Mouse (Mus musculus) naive thymus-derived CD4-positive, alpha-beta T cell, adult 2 months (primary cell): Measurements from ENCODE around the gene Pfdn2.
"Not testable (repeated sequence)": the region's sequence is repeated elsewhere in the genome, so short reads cannot be mapped to it uniquely, and the experiment has no call there.

ENCODE experiments used
- DNase-seq: peaks from one replicate; pipeline ENCODE4 v3.0.0-alpha.2; 2011; ENCODE audit warnings: low read depth

Gene Pfdn2

DNA sequence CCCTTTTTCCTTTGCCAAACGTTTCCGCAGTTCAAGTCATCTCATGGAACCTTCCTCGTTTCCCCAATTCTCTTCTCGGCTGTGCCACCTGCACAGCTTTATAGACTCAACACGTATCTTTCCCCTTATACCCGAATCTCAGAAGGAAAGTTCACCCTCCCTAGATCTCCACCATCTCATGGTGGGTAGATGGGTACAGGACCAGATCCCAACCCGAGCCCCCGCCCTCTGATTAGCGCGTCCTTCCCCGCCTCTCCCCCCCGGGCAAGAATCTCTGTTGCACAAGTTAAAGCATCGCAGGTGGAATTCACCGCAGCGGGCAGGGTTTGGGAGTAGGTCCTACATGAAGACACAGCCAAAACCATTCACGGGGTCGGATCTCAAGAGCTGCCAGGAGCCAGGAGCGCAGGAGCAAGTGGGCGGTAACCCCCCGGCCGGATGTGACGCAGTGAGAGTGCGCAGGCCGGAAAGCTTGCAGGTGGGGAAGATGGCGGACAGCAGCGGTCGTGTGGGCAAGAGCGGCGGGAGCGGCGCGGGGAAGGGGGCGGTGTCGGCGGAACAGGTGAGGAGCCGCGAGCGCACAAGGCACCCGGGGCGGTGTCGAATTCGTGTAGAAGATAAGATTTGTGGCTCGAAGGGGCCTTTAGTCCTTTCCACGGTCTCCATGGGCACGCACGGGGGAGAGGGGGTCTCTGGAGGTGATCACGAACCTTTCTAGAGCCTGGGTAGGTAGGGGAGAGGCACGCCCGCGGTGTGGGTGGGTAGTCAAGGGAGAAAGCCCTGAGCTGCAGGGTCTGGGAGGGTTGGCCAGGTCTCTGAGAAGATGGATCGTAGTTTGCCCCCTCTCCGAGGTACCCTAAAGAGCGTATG, at the start of gene Pfdn2, which contains the start of gene Nit1:
Gene Pfdn2, plus strand, starts transcription at position 446 of the 870 bp plus-strand sequence.
Gene Nit1, minus strand, starts transcription at position 422 of the 870 bp plus-strand sequence.
- peak; percentile 91 for DNase-seq

DNA sequence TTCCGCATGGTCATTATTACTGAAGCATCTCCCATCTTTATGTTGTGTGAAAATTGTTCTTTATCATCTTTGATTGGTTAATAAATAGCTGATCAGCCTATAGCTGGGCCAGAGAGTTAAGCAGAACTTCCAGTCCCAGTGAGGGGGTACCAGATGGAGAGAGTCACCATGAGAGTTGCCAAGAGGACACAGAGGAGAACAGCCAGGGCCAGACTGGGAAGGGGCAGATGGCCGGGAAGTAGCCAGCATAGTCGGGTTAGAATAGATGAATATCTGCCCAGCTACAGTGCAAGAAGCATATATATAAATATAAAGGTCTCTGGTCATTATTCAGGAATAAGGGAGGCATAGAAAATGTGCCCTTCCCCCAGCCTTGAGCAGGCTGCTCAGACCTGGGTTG, 47.2 kb upstream of the Pfdn2 start:
- no peak for DNase-seq

DNA sequence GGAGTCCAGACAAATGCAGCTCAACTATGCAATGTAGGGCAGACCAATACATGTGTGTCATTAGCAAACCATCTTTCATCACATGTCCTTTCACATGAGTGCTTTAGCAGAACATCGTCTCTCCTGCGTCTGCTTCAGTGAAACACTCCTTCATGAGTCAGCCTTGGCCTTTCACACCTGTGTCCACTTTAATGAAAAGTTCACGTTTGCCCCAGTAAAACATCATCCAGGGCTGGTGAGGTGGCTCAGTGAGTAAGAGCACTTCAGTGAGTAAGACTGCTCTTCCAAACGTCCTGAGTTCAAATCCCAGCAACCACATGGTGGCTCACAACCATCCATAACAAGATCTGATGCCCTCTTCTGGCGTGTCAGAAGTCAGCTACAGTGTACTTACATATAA, 39.3 kb upstream of the Pfdn2 start:
- DNase-seq: not testable (repeated sequence)

DNA sequence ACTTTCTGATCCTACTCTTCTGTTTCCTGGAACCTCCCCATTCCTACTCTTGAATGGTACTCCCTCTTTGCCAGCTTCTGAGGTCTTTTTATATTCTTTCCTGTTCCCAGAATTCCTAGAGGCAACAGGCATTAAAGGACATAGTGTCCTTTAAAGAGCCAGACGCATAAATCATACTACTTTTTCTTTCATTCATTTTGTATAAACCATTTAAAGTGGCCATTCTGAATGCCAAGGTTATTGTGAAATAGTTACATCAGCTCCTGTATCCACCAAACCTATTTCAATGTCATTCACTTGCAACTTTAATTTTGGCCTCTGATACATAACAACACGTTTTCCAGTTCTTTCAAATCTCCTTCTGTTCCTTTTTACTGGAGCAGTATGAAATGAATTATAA, 36.1 kb upstream of the Pfdn2 start:
- DNase-seq: no peak

DNA sequence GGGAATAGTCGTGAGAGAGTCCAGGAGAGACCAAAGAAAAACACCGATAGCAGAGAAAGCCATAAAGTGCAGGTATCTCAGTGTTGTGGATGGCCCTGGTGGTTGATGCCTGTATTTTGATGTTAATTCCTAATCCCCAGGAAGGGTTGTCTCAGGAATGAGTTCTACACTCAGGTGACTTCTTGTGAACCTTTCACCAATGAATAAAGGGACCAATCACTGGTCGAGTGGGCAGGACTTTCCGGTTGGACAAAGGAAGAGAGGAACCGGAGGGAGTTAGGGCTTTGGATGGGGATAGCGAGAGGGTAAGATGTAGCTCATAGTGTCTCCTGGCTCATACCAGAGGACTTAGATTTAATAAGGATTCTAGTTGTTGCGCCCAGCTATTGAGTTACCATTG, 25.7 kb upstream of the Pfdn2 start:
- no peak for DNase-seq

DNA sequence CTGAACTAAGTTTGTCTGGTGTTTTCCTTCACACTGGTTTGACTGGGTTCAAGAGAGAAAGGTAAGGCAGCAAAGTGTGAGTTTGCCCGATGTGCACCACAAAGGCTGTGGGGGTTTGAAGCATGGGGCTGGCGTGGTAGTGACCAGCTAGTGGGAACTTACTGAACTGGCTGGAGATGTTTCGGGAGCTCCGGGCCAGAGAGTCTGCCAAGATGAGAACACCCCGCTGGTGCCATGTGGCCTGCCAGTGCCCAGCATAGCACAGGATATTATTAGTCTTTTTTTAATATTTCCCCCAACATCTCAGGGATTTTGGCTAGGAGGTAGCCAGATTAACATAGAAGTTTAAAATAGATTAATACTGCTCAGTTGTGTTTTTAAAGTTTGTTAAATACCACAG, 25.3 kb upstream of the Pfdn2 start:
- DNase-seq: no peak

DNA sequence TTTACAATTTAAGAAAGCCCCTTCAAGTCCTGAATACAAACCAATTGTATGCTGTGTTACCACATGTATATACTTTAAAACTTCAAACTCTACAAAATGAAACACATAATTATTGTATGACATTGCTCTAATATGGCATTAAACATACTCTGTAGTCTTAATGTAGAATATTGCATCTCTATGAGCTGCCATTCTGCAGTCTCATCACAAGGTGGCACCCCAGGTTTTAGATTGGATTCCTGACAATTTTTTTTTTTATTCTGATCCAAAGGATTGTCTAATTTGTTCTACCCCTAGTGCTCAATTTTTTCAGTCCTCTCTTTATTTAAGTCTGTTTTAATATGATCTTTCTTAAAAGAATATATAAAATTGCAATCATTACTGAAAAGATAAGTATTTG, 24.1 kb upstream of the Pfdn2 start:
- DNase-seq: peak; percentile 69

DNA sequence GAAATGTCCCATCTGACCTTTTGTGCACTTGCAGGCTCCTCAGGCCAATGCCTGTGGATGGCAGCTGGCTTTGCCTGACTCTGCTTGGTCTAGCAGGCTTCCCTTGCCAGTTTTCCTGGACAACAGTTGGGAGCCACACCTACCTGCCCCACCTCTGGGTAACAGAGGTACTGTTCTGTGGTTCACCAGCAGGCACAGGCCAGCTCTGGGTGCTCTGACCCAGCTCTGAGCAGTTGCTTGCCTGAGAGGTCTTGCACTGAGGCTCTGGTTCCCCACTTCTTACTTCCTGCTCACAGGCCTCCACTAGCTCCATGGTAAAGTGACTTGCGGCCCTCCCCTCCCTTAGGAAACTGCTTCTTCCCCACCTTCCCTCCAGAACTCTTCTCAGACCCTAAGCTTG, 23.5 kb upstream of the Pfdn2 start:
- no peak for DNase-seq

DNA sequence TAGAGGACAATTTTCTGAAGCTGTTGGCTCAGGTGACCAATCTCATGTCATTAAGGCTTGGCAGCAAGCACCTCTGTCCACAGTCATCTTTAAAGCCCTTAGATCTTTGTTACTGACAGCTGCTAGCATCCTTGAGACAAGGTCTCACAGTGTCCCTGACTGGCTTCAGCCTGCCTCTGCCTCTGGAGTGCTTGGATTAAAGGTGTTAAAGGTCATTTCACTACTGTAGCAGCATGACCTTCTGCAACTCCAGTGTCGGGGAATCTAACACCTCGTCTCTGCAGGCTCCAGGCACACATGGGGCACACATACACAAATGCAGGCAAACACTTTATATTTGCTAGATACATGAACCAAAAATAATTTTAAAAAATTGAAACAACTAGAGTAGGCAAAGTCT, 19.9 kb upstream of the Pfdn2 start:
- DNase-seq: no peak

DNA sequence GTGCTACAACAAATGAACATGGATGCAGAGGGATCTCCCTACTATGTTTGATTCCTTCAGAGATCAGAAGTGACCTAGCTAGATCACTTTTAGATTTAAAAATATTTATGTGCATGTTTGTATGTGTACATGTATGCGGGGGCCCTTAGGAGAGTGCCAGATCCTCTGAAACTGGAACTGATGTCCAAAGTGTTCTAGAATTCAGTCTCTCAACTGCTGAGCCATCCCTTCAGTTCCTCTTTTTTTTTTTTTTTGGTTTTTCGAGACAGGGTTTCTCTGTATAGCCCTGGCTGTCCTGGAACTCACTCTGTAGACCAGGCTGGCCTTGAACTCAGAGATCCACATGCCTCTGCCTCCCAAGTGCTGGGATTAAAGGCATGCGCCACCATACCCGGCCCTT, 18.9 kb upstream of the Pfdn2 start:
- DNase-seq: not testable (repeated sequence)

DNA sequence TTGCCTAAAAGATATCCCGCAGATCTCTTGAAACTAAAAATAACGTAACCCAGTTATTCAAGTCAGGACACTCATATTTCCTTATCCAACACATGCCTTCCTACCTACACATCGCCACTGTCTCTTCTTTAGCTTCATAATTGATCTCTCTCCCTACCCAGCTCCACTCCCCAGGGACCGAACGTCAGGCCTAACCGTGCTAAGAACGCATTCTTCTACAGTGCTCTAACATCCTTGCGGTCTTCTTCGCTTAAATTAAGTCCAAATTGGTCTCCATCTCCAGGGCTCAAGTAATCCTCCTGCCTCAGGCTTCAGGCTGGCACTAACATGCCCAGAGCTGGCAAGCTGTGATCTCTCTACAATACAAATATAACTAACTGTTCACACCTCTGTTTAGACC, 17.2 kb upstream of the Pfdn2 start:
- DNase-seq: no peak

DNA sequence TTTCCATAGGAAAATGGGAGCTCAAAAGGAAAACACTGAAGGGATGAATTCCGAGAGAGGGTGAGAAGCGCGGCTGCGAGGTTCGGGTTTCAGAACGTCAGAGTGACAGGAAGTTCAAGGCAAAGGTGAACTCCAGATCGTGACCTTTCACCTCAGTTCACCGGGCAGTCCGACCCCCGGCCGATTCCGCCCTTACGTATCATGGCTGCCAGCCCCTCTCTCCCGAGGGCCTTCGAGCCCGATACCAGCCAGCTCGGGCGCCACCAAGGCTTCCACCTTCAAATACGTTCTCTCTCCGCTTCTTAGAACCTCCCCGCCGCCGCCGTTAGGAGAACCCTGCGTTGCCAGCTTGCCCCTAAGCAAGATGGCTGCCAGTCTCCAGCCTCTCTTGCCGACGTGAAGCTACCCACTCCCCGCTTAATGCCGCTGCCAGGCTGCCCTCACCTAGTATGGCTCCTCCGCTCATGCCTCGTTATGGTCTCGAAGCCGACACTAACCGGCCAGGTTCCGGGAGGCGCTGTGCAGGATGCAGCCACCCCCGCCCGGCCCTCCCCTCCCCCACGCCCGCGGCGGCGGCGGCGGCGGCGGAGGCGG, 16.5 kb upstream of the Pfdn2 start, which contains the start of gene Dedd:
Gene Dedd, plus strand, starts transcription at position 307 of the 594 bp plus-strand sequence.
- peak; percentile 97 for DNase-seq

DNA sequence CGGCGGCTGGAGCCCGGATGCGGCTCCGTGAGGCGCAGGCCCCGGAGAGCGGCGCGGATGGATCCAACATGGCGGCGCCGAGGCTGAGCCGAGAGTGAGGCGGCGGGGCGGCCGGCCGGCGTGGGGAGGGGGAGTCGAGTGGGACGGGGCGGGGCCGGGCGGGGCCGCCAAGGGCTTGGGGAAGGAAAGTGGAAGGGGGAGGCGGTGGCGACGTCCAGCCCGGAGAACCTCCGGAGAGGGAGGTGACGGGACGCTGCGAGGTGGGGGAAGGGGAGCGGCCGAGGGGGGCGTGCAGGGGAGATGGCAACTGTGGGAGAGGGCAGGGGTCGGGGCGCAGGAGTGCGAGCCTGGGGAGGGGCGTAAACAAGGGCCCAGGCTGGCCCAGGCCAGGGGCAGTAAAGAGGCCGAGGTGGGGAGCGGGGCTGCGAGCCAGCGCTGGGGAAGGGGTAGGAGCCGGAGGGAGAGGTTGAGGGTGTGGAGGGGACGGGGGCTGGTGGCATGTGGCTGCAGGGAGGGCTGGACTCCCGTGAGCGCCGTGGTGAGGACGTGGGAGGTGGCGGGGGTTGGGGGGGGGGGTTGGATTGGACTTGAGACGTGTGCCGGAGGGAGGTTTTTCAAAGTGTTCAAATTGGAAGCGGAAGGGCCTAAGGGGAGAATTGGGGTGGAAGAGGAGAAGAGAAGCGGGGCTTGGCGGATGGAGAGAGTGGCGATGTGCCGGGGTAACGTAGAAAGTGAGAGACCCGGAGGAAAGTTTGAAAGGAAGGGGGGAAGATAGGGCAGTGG, 15.8 kb upstream of the Pfdn2 start:
- DNase-seq: peak; percentile 50

DNA sequence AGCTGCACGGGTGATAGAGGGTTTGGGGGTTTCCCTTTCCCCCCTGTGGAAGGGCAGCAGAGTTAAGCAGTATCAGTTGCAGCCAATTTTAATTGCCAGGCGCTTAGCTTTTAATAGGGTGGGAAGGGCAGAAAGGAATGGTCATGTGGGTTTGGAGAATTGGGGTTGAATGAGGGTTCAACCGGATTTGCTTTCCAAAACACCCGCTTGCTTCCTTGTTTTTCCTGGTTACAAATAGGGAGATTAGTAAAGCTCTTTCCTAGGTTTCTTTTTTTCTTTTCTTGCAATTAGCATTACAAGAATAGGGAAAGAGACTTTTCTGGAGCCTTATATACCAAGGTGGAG, 15.3 kb upstream of the Pfdn2 start:
- no peak for DNase-seq

DNA sequence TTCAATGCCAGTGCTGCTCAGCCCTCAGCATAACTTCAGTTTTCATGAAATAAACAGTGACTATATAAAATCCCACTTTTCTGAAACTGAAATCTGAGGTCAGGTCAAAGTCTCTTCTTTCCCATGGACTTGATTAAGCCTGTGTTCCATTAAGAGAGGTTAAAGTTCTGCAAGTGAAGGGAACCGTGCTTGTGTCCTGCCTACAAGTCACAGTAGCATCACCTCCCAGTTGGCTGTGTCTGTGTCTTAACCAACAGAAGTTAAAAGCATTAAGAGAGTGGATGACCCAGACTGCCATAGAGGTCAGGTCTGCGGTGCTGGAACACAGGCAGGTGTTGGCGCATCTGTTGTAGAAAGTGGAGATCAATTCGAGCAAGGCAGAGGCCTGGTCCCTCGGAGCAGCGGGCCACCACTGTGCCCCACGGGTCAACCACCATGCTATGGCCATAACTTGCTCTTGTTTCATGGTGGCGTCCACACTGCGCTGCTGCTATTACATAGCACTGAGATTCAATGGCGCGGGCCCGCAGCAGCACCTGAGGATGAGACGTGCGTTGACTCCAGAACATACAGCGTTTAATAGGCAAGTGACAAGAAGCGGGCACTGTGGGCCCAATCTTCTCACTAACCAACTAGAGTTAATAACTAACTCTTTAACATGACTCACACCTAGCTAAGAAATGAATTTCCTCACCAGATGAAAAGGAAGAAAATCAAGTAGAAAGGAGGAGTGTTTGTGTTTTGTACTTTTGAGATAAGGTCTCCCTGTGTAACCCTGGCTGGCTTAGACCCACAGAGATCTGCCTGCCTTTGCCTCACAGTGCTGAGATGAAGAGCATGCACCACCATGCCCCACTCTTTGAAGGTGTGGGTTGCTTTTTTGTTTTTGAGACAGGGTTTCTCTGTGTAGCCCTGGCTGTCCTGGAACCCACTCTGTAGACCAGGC, 2.9 kb upstream of the Pfdn2 start:
- DNase-seq: no peak

DNA sequence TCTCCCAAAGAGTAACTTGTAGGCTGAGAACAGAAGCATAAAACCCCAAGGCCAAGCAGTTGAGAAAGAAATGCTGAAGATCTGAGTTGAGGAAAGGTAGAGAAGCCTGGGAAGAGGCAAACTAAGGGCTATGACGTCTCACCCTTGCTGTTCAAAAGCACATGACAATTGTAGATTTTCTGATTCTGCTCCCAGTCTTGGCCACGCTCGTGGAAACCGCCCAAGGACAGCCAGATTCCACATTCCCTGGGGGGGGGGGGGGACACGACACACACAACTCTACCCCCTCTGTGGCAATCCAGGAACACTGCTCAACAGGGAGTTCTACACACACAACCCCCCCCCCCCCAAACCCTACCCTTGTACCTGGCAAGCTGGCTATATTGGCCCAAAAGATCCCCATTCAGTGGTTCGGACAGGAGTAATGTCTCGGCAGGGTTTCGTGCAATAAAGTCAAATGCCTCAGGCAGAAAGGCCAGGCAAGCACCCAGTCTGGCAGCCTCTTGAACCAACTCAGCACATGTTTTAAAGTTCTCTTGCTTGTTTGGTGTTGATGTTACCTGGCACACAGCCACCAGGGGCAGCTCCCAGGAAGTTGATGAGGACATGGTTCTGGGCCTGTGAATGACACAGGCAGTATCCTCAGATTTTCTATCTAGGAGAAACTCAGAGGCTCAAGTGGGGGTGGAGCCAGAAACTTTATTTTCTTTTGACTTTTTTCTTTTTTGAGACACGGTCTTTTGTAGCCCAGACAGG, 1.4 kb upstream of the Pfdn2 start:
- DNase-seq: peak; percentile 36

DNA sequence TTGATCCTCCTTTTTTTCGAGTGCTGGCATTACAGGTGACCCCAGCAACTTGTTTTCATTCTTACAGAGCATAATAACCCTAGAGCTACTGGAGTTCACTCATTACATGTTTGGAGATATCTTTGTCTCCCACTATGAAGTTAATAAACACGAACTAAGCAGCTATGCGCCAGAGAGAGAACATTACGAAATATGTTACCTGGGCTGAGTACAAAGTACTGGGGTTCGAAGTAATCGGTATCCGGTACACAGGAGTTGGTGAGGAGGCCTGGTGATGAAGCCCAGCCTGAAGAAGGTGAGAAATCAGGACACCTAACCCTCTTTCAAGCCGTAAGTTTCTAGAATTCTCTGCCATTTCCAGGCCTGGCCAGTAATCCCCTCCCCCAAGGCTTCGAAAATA, 755 bp upstream of the Pfdn2 start:
- peak; percentile 21 for DNase-seq

DNA sequence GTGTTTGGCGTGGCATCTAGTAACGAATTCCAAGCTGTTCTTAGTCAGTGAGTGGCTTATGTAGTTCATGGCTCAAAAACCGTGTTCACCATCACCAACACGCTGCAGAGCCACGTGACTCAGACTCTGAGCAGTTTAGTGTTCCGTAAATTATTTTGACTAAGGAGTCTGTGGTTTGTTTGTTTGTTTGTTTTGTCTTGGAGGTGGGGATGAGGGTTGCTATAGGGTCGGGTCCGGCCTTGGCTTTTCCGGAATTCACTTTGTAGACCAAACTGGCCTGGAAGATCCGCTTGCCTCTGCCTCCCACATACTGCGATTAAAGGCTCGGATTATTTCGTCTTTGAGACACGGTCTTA, 603 bp downstream of the Pfdn2 start:
- DNase-seq: peak; percentile 45

DNA sequence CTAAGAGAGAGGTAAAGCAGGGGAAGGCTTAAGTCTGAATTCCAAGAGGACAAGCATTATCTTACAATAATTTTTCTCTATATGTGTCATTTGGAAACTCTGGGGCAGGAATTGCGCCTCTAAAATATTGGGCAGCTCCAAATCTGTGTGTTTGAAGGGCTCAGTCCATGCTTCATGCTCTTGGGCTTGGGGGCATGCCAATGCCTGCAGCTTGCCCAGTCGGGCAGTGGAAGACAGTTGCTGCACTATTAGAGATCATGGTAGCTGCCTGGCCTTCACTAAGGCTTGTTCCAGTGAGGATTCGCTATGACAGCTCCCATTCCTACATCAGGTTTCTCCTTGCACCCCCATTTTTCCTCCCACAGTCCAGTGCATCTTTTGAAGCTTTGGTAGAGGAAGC, 3.2 kb downstream of the Pfdn2 start:
- no peak for DNase-seq

DNA sequence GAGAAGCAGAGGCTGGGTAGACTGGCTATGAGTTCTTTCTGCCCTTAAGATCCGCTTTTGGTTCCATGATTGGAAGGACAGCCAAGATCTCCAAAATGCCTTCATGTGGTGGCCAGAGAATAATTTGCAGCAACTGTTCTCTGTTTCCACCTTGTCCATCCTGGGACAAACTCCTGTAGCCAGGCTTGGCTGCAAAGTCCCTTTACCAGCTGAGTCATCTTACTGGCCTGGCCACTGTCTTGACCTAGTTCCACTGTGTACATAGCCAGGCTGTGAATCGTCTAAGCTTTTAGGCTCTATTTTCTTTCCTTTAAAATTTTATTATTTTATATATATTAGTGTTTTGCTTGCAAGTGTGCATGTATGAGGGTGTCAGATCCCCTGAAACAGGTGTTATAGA, 3.7 kb downstream of the Pfdn2 start:
- DNase-seq: no peak

DNA sequence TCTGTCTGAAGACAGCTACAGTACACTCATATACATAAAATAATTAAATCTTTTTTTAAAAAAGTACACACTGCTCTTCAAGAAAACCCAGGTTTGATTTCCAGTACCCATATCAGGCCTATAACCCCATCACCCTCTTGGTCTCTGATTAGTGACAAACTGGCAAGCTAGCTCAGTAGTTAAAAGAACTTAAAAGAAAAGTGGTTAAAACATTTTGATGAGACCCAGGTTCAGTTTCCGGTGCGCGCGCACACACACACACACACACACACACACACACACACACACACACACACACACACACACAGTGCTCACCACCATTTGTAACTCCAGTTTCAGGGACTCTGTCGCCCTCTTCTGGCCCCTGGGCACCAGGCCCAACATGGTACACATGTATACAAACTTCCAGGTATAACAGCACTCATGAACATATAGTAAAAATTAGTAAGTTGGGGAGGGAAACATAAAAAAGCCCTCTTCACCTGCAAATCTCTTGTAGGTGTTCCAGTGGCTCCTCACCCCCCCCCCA, 10.4 kb downstream of the Pfdn2 start:
- peak; percentile 93 for DNase-seq
